Mouse (Mus musculus) CD4-positive, CD25-positive, alpha-beta regulatory T cell, adult 4 months (primary cell): ENCODE data around the gene Pstk. TPM values are rescaled to one million over a fixed set of nuclear protein-coding genes. Genes with fewer than 3 reads are reported as not detected.
"Not testable (repeated sequence)": the region's sequence is repeated elsewhere in the genome, so short reads cannot be mapped to it uniquely, and the experiment has no call there.

Source experiments
- ATAC-seq: one replicate; pipeline ENCODE4 v1.8.0; 2017
- polyA plus RNA-seq, 2 experiments: library from polyadenylated mRNA; unstranded; fragments of 100-300 nt; shearing (Covaris generic); gene quantifications; one replicate each; pipeline ENCODE4 v1.2.1; 2017

Gene Pstk
- polyA plus RNA-seq: 10 to 100 TPM; 35.4 to 39.9 TPM

DNA sequence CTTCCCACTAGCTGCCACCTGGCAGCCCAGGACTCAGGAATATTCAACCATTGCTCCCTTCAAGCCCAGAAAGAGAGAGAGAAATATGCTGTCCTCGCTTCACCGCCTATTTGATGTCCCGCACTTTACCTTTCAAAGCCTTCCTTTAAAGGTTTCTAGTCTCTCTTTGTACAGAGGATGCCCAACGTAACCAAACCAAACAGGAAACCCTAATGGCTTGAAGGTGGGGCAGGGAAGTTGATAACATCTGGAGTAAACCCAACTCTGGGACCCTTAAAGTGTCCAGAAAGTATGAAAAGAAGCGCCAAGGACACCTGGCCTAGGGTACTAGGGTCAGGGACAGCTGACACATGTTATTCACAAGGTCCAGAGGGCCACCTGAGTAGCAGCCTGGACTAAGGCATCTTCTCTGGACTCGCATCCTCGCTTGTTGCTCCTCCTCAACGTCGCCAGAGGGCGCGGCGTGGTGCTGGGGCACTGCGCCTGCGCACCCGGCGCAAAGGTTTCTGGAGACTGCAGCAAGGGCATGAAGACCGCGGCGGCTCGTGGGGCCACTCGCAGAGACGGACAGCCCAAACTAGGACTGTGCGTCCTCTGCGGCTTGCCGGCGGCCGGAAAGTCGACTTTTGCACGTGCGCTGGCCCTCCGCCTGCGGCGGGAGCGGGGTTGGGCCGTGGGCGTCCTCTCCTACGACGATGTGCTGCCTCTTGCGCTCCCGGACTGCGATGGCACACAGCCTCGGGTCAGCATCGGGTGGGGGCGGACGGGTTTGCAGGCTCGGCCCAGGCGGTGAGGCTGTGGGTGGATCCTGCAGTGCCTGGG lies at the start of gene Pstk:
Gene Pstk, plus strand, starts transcription at position 494 of the 822 bp plus-strand sequence.
- ATAC-seq: peak; percentile 90

DNA sequence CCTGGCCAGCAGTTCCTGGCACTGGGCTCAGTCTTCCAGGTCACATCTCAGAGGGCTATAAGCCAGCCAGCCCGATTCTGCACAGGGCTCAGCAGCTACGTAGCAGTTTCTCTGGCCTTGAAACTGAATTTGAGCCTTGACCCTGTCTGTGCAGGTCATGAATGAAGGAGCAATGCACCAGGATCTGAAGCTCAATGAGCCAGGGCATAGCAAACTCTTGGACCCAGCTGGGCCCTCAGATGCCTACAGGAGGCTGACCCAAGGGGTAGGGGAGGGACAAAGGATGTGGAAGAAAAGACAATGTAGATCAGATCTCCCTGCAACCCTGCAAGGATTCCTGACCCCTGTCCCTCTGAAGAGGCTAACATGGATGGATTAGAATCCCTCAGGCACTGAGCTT lies 48.7 kb upstream of the Pstk start, which contains the start of gene Cuzd1:
Gene Cuzd1, minus strand, starts transcription at position 101 of the 400 bp plus-strand sequence.
- ATAC-seq: no peak

DNA sequence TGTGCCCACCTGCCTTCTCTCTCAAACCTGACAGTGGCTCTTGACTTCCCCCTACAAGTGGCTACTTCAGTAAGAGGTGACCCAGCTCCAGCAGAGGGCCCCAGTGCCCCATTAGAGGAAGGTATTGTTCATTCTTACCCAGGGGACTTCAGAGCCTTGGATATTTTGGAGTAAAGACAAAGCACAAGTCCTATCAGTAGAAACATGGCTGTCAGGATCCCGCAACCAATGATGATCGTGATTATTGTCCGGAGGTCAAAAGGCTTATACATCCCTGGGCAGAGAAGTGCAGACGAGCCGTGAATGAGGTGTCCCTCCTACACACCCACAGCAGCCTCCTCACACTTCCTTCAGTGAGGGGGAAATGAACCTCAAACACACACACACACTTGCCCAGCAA lies 43.9 kb upstream of the Pstk start:
- ATAC-seq: no peak

DNA sequence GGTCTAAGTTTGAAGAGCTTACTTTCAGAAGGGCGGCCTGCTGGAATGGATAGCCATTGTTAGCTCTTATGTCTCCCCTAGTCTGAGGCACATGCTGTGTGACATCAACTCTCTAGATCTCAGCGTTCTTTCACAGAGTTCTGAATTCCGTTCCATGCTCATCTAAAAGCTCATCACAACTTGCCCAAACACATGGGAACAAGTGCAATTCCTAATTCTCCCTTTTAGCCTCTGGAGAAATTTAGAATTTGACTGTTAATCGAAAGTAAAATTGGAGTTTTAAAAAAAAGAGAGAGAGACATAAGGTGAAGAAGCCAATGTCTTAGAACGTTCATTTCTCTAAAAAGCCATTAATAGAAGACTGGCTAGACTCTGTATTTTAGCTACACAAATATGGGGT lies 41.5 kb upstream of the Pstk start, which contains the start of gene Fam24b:
Gene Fam24b, minus strand, starts transcription at position 101 of the 400 bp plus-strand sequence.
- no peak for ATAC-seq

DNA sequence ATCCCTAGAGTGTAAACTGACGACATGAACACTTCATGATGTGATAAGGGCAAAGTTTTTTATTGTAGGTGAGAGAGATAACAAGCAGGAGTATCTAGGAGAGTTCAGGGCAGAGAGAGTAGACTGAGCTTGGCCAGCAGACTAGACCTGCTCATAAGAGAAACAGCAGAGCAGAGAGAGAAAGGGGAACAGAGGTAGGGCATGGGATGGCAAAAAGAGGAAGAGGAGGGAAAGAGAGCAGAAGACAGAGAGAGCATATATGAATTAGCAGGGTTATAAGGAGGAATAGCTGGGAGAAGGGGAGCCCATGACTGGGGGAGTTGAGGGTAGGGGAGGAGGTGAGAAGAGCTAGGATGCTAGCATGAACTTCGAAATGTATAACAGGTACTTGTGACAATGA lies 39.3 kb upstream of the Pstk start:
- no peak for ATAC-seq

DNA sequence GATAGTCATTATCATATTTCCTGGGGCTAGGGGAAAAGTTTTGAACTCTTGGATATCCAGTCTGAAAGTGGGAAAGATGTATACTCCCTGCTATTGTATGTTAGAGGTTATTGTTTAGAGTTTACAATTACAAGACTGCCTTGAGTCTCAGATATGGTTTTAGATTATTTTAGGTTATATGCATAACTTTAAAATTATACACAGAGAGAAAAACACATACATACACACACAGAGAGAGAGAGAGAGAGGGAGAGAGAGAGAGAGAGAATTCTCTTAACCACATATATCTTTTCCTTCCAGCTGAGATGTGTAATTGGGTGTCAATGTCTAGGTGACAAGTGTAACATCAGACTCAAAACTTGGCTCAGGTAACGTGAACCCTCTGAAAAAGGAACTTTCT lies 37.4 kb upstream of the Pstk start, which contains the start of gene Fam24a:
Gene Fam24a, plus strand, starts transcription at position 301 of the 400 bp plus-strand sequence.
- ATAC-seq: no peak

DNA sequence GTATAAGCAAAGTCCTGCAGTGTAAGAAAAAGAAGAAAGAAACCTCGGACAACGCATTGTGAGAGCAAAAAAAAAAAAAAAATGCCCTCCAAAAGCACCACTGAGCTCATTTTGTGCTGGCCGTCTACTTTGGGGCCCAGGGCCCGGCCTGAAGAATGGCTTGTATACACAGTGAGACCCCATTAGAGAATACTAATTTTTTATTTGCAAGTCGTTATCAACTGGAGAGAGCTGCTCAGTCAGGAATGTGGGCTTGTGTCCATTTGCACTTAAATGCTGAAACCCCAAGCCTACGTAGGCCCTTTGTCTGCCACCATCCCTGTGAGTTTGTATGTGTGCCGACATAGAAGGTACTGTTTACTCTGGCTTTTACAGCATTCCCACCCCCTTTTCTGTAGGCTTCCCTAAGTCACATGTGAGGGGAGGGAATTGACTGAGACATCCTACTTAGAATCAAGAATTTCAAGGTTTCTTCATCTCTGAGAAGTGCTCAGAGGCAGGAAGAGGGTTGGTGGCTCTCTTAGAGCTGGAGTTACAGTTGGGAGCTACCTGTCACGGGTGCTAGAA lies 33.4 kb upstream of the Pstk start:
- ATAC-seq: no peak

DNA sequence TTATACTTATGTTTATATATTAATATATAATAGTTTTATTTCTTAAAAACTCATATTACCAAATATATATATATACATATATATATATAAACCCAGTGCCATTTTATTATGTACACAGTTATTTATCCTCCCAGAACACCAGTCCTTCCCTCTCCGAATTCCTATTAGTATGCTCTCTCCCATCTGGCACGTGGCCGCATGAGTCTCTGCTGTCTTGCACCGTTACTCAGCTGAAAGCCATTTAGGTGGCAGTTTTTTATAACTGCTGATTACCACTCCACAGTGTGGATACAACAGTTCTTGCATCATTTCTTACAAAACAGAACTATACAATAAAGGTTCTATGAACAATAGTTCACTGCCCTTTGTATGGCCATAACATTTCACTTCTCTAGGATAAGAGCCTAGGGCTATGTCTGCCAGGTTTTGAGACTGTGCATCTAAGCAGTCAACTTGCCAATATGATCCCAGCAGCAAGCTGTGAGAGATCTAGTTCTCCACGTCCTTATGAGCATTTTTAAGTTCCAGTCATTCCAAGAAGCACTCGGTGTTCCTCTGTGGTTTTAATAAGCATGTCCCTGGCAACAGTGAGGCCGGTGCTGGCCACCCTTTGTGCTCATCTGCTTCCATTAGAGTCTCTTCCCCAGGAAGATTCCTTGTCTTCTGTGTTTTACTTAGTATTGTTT lies 24.9 kb upstream of the Pstk start:
- no peak for ATAC-seq

DNA sequence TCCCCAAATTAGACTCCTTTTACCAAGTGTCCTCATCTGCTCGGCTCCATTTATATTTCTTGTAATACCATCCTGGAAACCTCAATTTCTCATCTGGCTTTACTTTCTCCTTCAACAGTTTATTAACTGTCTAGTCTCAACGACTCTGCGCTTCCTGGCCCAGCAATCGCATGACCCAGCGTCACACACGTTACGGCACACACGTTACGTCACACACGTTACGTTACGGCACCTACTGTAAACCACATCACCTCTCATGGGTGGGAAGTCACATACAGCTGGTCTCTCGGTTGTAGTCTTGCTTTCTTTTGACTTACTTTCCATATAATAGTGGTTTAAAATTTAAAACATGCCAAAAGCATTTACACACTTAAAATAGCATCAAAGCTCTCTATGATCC lies 14.8 kb upstream of the Pstk start:
- ATAC-seq: no peak

DNA sequence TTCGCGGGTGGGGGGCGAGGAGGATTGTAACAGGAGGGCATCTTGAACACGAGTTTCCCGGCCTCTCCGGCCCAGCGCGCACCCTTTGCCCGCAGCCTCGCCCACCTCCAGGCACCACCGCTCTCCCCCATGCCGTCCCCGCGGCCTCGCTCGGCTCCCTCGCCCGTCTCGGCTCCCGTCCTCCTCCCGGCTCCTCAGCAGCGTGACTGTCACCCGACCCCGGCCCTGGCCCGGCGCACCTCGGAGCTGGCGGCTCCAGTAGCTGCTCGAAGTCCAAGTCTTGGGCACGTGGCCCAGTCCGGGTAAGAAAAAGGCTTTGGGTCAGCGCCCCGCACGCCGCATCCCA lies 8.7 kb upstream of the Pstk start:
- ATAC-seq: peak; percentile 44

DNA sequence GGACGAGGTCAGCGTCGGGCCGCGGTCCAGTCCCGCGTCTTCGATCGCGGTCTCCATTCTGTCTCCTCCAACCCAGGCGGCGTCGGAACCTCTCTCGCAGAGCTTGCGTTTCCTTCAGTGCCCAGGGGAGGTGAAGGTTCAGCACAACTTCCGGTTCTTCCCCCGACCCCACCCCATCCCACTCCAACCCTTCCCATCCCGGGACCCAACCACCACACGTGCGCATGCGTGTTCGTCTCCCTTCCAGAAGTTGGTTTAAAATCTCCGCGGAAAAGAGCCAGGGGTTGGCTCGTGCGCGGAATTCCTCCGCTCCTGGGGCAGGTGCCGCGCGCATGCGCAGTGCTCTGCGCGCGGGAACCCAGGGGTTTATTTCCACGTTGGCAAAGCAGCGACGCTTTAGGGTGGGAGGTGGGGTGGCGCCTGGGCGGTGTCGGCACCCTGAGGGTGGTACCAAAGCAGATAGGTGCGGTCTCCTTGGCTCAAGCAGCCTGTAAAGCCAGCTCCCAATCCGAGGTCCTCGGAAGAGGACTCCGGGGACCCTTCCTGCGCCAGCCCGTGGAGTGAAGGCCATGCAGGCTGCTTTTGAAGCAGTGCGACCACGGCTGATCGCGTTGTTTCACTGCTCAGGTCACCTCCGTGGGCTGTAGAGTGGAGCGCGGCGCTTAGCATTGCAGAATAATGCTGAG lies 8.2 kb upstream of the Pstk start, which contains the start of gene 2310057M21Rik:
Gene 2310057M21Rik, minus strand, starts transcription at position 145 of the 686 bp plus-strand sequence.
- ATAC-seq: peak; percentile 92

DNA sequence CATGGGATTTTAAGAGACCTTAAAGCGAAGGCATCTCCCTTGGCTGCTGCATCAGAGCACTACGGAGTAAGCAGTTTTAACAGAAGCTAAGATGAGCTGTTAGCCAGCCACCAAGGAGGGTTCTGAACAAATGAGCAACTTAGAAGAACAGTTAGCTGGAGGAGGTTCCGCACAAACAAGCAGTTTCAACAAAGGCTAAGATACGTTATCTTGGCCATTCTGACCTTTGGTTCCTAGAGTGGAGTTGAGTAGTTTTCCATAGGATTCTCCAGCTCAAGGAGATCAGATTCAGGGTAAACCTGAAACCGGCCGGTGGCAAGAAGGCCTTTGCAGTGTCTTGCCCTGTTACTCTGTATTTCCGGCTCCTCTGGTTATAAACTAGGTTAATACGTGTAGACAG lies 6.8 kb upstream of the Pstk start:
- ATAC-seq: no peak

DNA sequence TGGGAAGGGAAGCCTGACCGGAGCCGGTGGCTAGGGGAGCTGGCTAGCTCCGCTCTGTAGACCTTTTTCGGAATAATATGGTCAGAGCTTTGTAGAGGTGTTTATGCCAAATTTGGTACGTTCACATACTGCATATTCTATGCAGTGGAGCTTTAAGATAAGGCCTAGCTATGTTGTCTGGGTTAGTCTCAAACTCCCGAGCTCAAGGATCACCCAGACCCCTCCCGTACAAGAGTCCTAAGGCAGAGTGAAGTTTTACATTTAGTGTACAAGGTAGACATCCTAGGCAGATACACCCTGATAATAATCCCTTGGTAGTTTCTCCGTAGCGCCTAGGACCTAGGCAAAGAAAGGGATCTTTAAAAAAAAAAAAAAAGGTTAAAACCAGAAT lies 524 bp downstream of the Pstk start:
- ATAC-seq: no peak

DNA sequence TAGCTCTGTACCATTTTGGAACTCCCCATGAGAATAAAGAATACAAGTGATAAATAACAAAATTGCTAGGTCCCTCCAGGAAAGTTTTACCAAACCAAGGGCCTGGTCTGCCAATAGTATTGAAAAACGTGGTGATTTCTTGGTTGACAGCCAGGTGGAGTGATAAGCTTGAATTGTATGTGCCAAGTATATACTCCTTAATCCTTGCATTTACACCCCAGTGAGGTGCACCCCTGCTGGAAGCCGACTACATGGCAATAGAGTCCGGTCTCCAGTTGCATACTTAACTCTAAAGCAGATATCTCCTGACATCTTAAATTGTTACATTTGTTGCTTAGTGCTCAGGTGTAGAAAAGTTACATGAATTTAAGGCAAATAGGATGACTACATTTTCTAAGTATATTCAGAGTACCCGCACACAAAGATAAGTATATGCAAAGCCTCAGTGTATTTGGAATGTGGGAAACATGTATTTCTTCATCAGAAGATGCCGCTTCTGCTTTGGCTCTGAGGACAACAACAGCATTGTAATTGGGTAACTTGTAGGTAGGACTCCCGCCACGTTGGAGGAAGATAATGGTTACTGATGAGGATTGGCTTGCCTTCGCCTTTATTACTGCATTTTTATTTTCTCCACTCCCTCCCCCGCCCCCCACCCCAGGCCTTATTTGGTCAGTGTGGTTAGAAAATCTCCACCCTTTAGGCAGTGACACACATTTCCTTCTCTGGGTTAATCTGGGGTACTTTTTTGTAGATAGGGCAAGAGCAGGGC lies 1.1 kb downstream of the Pstk start:
- no peak for ATAC-seq

DNA sequence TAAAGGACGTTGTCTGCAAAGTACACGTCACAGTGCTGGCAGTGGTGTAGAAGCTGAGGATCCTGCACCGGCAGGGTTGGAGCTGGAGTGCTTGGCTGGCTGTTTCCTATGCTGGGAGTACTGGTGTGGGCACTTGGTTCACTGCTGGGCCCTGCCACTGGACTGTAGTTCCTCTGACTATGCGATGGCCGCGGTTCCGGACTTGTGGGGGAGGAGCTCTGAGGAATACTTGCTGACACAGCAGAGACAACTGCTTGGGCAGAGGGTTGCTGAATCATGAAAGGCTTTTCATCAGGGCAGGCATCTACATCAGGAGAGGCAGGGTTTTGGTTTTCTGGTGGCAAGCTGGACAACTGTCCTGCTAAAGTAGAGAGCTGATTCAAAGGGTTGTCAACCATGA lies 20.8 kb downstream of the Pstk start:
- not testable (repeated sequence) for ATAC-seq

DNA sequence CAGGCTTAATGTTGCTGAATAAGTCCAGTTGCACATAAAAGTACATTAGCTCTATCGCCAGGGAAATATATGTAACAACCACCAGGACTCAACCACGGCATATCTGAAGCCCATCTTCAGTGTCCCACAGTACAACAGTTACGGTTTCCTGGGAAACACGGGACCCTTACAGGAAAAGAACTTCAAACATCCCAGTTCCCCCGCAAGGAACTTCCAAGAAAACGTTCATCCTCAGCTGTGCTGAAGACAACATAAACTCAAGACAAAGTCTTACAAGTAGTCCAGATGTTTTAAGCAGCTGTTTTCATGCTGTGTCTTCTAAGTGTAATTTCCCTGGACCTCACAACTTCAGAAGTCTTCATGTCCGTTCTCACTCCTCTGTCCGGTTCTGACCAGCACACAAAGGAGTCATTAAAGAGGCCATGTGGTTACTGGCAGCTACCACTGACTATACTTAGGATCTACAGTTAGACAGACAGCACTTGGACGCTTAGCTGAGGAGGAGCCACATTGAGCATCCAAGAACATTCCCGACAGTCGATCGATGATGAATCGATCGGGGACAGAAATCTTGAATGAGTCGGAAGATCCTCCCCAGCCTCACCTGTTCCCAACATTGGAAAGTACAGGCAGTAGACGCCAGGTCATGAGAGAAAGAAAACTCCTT lies 38.5 kb downstream of the Pstk start:
- ATAC-seq: no peak

DNA sequence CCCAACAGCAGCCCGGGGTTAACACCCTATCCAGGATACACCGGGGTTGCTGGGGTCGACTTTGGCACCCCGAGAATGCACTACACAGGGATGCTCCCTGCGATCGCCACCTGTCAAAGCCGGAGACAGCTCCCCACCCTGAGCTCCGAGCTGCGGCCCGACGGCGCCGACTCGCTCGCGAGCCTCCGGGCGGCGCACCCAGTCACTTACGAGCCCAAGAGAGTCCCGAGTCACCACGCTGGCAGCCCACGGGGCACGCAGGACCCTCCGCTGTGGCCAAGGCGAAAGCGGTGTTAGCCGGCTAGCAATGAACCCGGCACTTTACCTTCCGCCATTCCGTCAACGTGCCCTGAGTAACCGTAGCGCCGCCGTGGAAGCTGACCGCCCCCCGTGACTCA lies 39.0 kb downstream of the Pstk start:
- ATAC-seq: peak; percentile 25

DNA sequence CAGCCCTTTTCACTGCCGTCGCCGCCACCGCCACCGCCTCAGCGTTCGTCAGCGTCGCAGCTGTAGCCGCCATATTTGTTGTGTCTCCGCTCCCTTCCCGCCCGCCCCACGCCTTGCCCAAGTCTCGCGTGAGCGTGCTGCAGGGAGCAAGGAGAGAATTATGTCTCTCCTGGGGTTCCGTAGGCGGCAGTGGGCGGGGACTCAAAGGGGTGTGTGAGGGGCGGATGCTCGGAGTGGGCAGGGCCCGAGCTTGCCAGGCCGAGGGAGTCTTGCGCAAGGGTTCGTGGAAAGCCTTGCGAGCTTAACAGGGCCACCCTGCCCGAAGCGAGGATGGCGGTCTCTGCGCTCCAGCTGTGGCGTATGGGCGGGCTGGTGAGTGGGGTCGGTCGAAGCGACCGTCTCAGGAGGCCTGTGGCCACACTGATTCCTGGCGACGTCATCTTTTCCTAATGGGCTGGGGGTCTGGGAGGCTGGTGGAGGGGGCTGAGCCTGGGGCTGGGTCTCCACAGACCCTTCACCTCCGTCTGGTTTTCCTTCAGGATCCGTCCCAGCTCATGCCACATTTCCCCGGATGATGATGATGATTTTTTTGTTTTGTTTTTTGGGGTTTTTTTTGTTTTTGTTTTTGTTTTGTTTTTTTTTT lies 39.6 kb downstream of the Pstk start, which contains the start of the genes Ikzf5 and Acadsb:
Gene Ikzf5, minus strand, starts transcription at position 106 of the 643 bp plus-strand sequence.
Gene Acadsb, plus strand, starts transcription at position 186 of the 643 bp plus-strand sequence.
- ATAC-seq: peak; percentile 97

DNA sequence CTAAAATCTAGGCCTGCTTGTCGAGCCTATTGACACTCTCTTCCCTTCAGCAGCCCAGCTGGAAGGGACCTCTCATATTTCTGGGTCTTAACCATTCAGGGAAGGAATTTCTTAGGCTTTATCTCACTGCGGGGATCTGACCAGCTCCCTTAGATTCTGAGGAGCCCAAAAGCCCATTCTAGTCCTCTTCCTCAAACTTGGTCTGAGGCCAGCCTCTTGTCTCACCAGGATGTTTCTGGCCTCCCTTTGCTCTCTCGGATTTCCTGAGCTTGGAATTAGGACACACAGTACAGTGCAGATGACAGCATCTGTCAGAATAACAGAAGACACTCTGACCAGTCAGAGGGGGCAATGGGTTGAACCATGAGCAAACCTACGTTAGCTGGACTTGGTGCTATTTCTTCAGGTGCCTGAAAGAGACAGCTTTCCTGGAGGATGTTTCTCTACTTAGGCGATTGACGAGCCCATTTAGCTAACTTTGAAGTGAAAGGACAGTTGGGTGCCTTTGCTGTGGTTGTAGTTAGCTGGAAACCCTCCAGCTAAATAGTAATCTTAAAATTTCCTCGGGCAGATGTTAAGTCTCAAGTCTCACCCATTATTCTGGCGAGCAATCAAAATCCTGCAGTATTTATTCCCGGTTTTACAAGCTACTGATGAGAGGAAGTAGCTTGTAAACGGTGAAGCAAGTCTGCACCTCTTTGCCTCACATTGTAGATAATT lies 40.4 kb downstream of the Pstk start:
- ATAC-seq: no peak

DNA sequence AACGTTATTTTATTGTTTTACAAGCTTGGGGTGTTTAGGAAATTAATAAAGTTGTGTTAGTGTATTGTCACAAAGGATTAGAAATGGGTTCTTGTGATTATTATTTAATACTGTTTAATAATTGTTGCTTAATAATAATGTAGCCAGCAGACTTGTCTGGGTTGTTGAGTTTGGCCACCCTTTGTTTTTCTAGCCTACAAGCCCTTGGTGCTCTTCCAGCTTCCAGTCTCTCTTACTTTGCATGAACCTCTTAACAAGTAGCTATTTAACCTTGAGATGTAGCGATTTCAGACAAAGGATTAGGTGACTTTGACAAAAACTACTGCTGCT lies 41.0 kb downstream of the Pstk start:
- ATAC-seq: no peak
